Mouse (Mus musculus) liver, embryonic 15.5 days (tissue): ENCODE measurements around the gene Tchp. TPM values are rescaled to one million over a fixed set of nuclear protein-coding genes. Genes with fewer than 3 reads are reported as not detected.
A peak's percentile ranks its signal among the peaks of the same experiment; 100 is the strongest.

Experiments
- ATAC-seq: fragments of 200-750 bp; cut with Nextera tagmentation; 2 replicates; pipeline ENCODE4 v1.8.0; 2017; ENCODE audit warnings: moderate number of reproducible peaks, mild to moderate bottlenecking, moderate library complexity; ENCODE audit not compliant: insufficient read depth
- H3K27ac ChIP-seq: fragments of 300-500 bp; sonication (generic); replicated peaks from 2 replicates; pipeline ENCODE4 v1.5.1; 2015; ENCODE audit warnings: mild to moderate bottlenecking, inconsistent platforms
- H3K27me3 ChIP-seq: fragments of 300-500 bp; sonication (generic); 2 replicates; pipeline ENCODE4 v1.6.1; 2015; ENCODE audit warnings: mild to moderate bottlenecking, inconsistent platforms
- H3K36me3 ChIP-seq: fragments of 300-500 bp; sonication (generic); replicated peaks from 2 replicates; pipeline ENCODE4 v1.6.1; 2015; ENCODE audit warnings: moderate library complexity, mild to moderate bottlenecking, inconsistent platforms
- H3K4me1 ChIP-seq: fragments of 300-500 bp; sonication (generic); replicated peaks from 2 replicates; pipeline ENCODE4 v1.6.1; 2015; ENCODE audit warnings: inconsistent platforms
- H3K4me2 ChIP-seq: fragments of 300-500 bp; sonication (generic); 2 replicates; pipeline ENCODE4 v1.6.1; 2015; ENCODE audit warnings: moderate library complexity, mild to moderate bottlenecking, inconsistent platforms
- H3K4me3 ChIP-seq: fragments of 300-500 bp; sonication (generic); replicated peaks from 2 replicates; pipeline ENCODE4 v1.5.1; 2015; ENCODE audit warnings: mild to moderate bottlenecking, inconsistent platforms
- H3K9ac ChIP-seq: fragments of 300-500 bp; sonication (generic); 2 replicates; pipeline ENCODE4 v1.6.1; 2015; ENCODE audit warnings: moderate library complexity, mild to moderate bottlenecking, inconsistent platforms
- H3K9me3 ChIP-seq: fragments of 300-500 bp; sonication (generic); replicated peaks from 2 replicates; pipeline ENCODE4 v1.6.1; 2016; ENCODE audit warnings: inconsistent platforms
- WGBS: fragments of 180-500 bp; shearing (Covaris S2); methylation state at CpG from one replicate; pipeline ENCODE4 v1.1.7; 2015; ENCODE audit warnings: mixed read lengths; ENCODE audit not compliant: insufficient replicate concordance; 5-methylcytosine and 5-hydroxymethylcytosine counted together
- polyA plus RNA-seq: library from polyadenylated mRNA; unstranded; fragments of >200 nt; fragmentation: Nextera tagmentation; extraction: Ambion mirVana; gene quantifications from 2 replicates; pipeline ENCODE4 v1.2.1, GENCODE M21; 2015

The Tchp gene
- polyA plus RNA-seq, 1 experiment from 2014 or later = 2.9 TPM

DNA sequence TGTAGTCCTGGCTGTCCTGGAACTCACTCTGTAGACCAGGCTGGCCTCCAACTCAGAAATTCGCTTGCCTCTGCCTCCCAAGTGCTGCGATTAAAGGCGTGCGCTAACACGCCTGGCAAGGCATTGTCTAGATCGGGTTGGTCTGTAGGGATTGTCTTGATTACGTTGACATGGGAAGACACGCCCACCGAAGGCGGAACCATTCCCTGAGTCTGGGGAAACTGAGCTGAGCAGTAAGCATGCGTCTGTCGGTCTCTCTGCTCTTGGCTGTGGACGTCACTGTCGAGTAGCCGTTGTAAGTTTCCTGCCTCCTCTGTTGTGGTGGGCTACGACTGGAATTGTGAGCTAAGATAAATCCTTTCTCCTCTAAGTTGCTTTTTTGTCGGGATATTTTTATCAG is 10.6 kb upstream of the Tchp start:
- H3K4me3 ChIP-seq = no peak overlapping the region
- no peaks in the 10 kb centered on the region for H3K9me3 ChIP-seq
- H3K27ac ChIP-seq = no peak overlapping the region
- no peak overlapping the region for H3K9ac ChIP-seq
- H3K4me1 ChIP-seq = peaks cover 1% of the 10 kb centered on the region; the same call in 1 of the 2 replicates
- WGBS = 58% methylated on average over 17 of the region's 17 CpGs
- no peak for ATAC-seq
- H3K36me3 ChIP-seq = no peaks in the 10 kb centered on the region
- H3K4me2 ChIP-seq = no peak overlapping the region
- H3K27me3 ChIP-seq = peaks cover 21% of the 10 kb centered on the region

DNA sequence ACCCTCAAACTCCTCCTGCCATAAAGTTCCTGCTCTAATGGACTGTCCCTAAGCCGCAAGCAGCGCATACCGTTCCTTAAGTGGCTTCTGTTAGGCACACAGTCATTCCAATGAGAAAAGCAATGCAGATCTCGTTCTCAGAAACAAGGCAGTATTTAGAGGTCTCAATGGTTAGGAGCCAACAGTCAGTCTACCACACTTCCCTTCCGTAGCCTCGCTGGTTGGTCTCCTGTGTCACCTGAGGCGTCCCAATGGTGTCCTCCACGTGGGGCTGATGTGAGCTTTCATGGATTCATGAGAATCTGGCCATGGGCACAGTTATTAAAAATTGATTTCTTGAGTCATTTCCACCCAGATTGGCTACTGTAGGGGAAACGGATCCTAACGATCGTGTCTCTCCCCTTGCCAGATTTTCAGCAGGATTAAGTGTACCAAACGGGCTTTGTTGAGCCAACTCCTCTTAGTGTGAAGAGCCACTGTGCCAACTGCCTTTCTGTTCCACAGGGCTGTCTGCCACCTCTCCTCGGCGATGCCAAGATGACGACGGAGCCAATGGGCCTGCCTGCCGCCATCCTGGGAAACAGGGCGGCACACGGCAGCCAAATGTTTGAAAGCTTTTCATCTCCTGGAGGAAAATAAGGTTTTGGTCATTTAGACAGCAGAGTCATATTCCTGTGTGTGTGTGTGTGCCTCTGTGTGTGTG is 9.4 kb upstream of the Tchp start:
- Histone ChIP-seq H3K4me3 (no peak overlapping the region), H3K9me3 (no peaks in the 10 kb centered on the region), H3K27ac (no peak overlapping the region), H3K9ac (no peak overlapping the region), H3K27me3 (peaks cover 13% of the 10 kb centered on the region), H3K4me2 (no peak overlapping the region), H3K4me1 (peaks cover 10% of the 10 kb centered on the region), H3K36me3 (no peaks in the 10 kb centered on the region)
- 78% methylated on average over 19 of the region's 19 CpGs for WGBS
- ATAC-seq = no peak

DNA sequence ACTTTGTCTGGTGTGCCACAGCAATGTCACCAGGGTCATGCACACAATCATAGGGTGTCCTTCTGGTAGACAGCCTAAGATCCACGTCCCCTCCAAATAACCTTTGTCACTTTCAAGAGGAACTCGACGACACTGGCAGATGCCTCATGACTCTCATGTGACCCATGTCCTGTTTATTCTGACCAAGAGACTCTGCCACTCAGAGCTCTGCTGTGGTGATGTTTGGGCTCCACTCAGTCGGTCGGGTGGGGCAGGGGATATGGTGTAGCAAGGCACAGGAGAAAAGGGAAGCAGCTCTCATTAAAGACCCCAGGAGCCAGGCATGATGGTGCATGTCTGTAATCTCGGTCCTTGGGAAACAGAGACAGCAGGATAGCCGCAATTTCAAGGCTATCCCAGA is 8.5 kb upstream of the Tchp start:
- Histone ChIP-seq H3K9ac (no peak overlapping the region), H3K27ac (no peak overlapping the region), H3K27me3 (peaks cover 5% of the 10 kb centered on the region; the same call in 1 of the 2 replicates), H3K4me2 (peak overlapping the region; percentile 20; the same call in 1 of the 2 replicates), H3K36me3 (no peaks in the 10 kb centered on the region), H3K4me1 (peaks cover 12% of the 10 kb centered on the region), H3K4me3 (no peak overlapping the region), H3K9me3 (no peaks in the 10 kb centered on the region)
- ATAC-seq = 0 out of 2 replicates have a peak, but pooled peaks have one; percentile 16
- 18% methylated on average over 7 of the region's 7 CpGs for WGBS

DNA sequence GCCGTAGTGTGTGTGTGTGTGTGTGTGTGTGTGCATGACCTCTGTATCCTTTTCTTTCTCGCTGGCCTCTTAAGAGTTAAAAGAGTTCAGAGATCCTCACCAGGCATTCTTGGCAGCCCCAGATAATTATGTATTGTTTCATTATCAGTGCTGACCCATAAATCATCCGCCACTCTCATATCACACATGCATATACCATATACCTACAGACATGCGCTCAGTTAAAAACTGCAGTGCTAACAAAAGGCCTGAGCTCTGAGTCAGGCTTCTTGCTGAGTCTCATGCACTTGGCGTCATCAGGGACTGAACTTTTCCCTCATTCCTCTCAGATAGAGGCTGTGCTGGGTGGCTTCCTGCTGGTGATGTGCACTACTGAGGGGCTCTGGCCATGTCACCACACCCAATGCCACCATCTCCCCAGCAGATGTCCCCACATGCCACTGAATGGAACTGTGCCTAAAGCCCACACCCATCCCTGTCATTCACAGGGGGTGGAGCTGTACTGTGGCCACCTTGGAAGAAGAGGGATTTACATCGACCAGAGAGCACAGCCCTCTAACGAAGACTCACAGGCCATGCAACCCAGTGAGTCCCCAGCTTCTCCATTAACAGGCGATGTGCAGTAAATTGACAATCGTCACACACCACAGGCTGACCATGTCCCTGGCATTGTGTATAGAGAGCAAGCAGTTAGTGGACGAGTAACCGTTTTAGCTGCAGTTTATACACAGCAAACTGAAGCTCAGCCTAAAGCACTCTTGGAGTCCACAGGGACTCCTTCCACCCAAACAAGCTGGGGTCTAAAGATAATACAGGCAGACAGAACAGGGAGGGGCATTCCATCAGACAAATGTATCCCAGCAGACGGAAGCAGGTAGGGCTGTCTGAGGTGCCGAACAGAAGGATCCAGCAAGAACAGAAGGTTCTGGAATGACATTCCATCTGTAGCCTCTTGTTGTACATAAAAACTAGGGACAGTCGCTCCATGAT is 4.9 kb upstream of the Tchp start:
- no peaks in the 10 kb centered on the region for H3K9me3 ChIP-seq
- H3K36me3 ChIP-seq = no peaks in the 10 kb centered on the region
- 32% methylated on average over 14 of the region's 14 CpGs for WGBS
- no peak overlapping the region for H3K9ac ChIP-seq
- no peaks in the 10 kb centered on the region for H3K27me3 ChIP-seq
- H3K27ac ChIP-seq = peak overlapping the region; percentile 42; the same call in 1 of the 2 replicates
- H3K4me3 ChIP-seq = no peak overlapping the region
- peaks cover 15% of the 10 kb centered on the region for H3K4me1 ChIP-seq
- peak; percentile 72 for ATAC-seq
- H3K4me2 ChIP-seq = peak overlapping the region; percentile 18; the same call in 1 of the 2 replicates

DNA sequence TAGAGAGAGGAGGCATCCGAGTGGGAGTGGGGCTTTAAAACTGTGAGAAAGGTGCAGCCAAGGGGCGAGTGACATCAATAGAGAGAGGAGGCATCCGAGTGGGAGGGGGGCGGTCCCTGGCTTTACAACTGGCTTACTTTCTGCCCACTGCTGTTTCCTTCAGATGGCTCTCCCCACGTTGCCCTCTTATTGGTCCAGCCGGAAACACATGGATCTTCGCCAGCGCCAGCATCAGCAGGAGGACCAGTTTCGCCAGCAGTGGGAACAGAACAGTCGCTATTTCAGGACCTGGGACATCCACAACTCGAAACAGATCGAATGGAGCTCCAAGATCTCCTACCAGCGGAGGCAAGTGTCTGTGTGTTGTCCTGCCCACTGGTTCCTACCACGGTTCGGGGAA is 931 bp downstream of the Tchp start:
- Histone ChIP-seq H3K27me3 (no peaks in the 10 kb centered on the region), H3K9me3 (no peaks in the 10 kb centered on the region), H3K4me2 (peak overlapping the region; percentile 87), H3K27ac (no peak overlapping the region), H3K4me1 (peaks cover 20% of the 10 kb centered on the region), H3K9ac (peak overlapping the region; percentile 82; the same call in 1 of the 2 replicates), H3K4me3 (peak overlapping the region; percentile 88), H3K36me3 (peaks cover 26% of the 10 kb centered on the region)
- 47% methylated on average over 15 of the region's 15 CpGs for WGBS
- no peak for ATAC-seq

DNA sequence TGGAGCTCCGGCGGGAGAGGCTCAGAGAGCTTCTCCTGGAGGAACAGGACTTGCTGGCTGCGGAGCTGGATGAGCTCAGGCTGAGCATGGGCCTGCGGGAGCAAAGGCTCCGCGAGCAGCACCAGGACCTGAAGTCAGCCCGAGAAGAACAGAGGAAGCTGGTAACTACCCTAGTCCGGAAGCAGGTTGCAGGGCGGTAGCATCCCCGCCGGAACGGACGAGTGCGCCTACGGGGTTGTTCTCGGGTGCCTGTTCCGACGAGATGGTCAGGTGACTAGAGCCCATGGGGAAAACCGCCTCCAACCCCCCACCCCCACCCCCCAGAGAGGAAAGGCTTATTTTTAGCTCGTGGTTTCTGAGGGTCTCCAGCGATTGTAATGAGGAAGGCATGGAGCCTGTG is 1.8 kb downstream of the Tchp start:
- Histone ChIP-seq H3K4me3 (peak overlapping the region; percentile 15; the same call in 1 of the 2 replicates), H3K4me1 (peaks cover 20% of the 10 kb centered on the region), H3K9me3 (no peaks in the 10 kb centered on the region), H3K4me2 (peak overlapping the region; percentile 30), H3K9ac (no peak overlapping the region), H3K27me3 (no peaks in the 10 kb centered on the region), H3K27ac (no peak overlapping the region), H3K36me3 (peaks cover 34% of the 10 kb centered on the region)
- ATAC-seq = no peak
- WGBS = 60% methylated on average over 21 of the region's 21 CpGs

DNA sequence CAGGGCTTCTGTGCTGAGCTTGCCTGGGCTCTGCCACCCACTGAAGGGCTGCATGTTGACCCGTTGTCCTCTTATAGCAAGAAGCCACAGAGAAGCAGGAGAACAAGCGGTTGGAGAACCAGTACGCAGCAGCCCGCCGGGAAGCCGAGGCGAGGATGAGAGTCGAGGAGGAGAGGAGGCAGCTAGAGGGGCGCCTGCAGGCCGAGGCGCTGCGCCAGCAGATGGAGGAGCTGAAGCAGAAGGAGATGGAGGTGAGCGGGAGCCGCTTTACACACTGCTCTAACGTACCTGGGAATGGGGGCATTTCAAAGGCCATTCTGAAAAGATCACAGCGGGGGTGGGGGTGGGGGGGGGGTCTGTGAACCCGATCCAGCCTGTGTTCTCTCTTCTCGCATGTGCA is 7.0 kb downstream of the Tchp start:
- H3K4me2 ChIP-seq = no peak overlapping the region
- H3K9ac ChIP-seq = no peak overlapping the region
- no peaks in the 10 kb centered on the region for H3K27me3 ChIP-seq
- ATAC-seq = no peak
- H3K4me1 ChIP-seq = peaks cover 5% of the 10 kb centered on the region; the same call in 1 of the 2 replicates
- no peak overlapping the region for H3K27ac ChIP-seq
- peaks cover 82% of the 10 kb centered on the region for H3K36me3 ChIP-seq
- 86% methylated on average over 18 of the region's 18 CpGs for WGBS
- H3K9me3 ChIP-seq = no peaks in the 10 kb centered on the region
- H3K4me3 ChIP-seq = no peak overlapping the region

DNA sequence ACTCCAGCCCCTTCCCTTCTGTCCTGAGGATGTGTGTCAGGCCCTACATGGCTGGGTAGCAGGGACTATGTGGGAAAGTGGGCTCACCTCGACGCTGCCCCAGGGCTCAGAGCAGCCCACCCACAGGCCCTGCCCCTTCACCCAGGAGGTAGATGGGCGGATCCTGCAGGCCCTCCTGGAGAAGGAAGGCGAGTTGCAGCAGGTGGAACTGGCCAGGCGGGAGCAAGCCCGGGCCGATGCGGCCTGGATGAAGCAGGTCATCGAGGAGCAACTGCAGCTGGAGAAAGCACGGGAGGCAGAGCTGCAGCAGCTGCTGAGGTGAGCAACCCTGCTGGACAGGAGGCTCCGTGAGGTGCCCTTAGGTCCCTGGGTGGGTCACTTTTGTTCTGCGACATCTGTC is 9.7 kb downstream of the Tchp start:
- ATAC-seq = no peak
- Histone ChIP-seq H3K4me1 (peaks cover 4% of the 10 kb centered on the region; the same call in 1 of the 2 replicates), H3K9me3 (no peaks in the 10 kb centered on the region), H3K9ac (no peak overlapping the region), H3K27ac (no peak overlapping the region), H3K4me2 (no peak overlapping the region), H3K27me3 (no peaks in the 10 kb centered on the region), H3K4me3 (no peak overlapping the region), H3K36me3 (peaks cover 85% of the 10 kb centered on the region)
- 79% methylated on average over 12 of the region's 12 CpGs for WGBS

DNA sequence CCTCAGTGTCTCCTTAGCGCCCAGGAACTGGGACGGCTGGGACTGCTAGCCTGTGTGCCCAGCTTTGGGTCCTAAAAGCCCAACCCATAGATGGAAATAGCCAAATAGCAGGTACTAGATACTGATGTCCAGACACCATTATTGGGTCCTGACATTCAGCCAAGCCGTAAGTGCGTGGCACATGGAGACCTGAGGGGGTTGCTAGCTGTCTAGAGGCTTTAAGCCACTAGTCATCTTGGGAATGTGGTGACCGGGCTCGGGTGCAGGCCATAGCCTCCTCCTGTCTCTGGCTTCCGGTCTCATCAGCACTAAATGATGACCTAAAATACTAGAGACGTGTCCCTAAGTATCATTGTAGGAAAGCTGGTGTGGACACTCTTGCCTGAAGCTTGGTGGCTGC is 10.4 kb downstream of the Tchp start:
- no peak for ATAC-seq
- Histone ChIP-seq H3K4me2 (no peak overlapping the region), H3K27me3 (no peaks in the 10 kb centered on the region), H3K36me3 (peaks cover 84% of the 10 kb centered on the region), H3K4me1 (peaks cover 4% of the 10 kb centered on the region; the same call in 1 of the 2 replicates), H3K9me3 (no peaks in the 10 kb centered on the region), H3K9ac (no peak overlapping the region), H3K27ac (no peak overlapping the region), H3K4me3 (no peak overlapping the region)
- WGBS = 85% methylated on average over 8 of the region's 8 CpGs

DNA sequence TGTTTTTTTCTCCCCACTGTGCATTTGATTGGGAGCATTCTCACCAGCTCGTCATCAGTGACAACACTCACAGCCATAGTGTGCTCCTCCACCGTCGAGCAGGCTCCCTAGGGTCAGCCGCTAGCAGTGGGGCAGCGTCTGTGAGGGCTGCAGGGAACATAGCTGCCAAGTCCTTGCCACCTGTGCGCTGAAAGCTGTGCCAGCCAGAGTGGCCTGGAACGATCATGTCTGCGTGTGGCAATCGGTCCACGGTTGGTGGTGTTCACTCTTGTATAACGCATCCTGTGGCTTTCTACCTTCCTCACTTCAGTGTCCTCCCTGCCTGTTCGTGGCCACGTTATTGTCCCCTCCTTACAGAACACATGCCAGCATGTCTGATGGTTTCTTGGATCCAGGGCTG is 10.9 kb downstream of the Tchp start:
- H3K4me1 ChIP-seq = peaks cover 4% of the 10 kb centered on the region; the same call in 1 of the 2 replicates
- peaks cover 78% of the 10 kb centered on the region for H3K36me3 ChIP-seq
- no peak overlapping the region for H3K4me2 ChIP-seq
- H3K9me3 ChIP-seq = no peaks in the 10 kb centered on the region
- ATAC-seq = no peak
- H3K27ac ChIP-seq = no peak overlapping the region
- WGBS = 82% methylated on average over 13 of the region's 13 CpGs
- no peaks in the 10 kb centered on the region for H3K27me3 ChIP-seq
- H3K4me3 ChIP-seq = no peak overlapping the region
- no peak overlapping the region for H3K9ac ChIP-seq
